8 mouse cellular contexts compared by ENCODE assay signal in the genomic region with DNA sequence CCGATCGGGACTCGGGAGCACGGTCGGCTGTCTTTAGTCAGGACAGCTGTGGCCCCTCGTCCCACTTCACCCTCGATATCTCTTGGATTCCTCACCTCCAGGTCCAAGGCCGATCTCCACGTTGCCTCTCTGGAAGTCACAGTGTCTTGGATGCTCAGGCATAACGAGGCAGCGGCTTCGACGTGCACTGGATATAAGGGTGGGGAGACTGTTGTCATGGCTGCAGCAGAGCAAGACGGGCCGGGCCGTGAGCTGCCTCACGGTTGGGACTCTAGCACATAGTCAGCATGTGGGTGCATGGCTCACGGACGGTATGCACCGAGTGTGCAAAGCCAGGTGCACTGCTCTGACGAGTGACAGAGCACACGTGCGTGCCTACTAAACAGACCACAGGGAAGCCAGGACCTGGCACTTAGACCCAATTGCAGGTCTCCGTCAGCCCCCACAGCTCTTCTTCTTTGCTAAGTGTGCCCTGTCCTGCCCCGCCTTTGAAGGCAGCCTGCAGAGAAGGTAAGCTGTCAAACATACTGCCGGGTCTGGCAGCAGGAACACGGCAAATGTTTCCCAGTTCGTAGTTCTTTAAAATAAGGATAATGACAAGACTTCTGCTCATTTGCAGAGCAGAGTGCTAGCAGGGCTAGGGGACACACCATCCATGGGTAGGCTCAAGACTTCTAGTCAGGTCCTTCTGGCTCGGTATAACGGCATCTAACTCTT. TPM values are rescaled to one million over a fixed set of nuclear protein-coding genes. Genes with fewer than 3 reads are reported as not detected.
DNase-seq lines count a peak whose midpoint lies in the region; ATAC-seq and TF ChIP-seq lines count a peak whose summit lies in the region.

No protein-coding gene starts in this region.

- H3K27ac ChIP-seq in forebrain, embryonic 15.5 days (replicated peaks): no peak overlapping the region
- H3K27ac ChIP-seq in liver, embryonic 15.5 days (replicated peaks): peak overlapping the region; percentile 97
- H3K27ac ChIP-seq in stomach, embryonic 14.5 days (ENCODE audit: low read length): no peak overlapping the region

- H3K4me1 ChIP-seq in G1E (ENCODE audit: insufficient read depth, low read depth, low read length): peaks cover 25% of the 10 kb centered on the region
- peaks cover 9% of the 10 kb centered on the region for H3K4me1 ChIP-seq in forebrain, embryonic 15.5 days
- peaks cover 51% of the 10 kb centered on the region for H3K4me1 ChIP-seq in liver, embryonic 15.5 days (replicated peaks)
- peaks cover 5% of the 10 kb centered on the region; the same call in 1 of the 2 replicates for H3K4me1 ChIP-seq in stomach, embryonic 14.5 days (ENCODE audit: control insufficient read depth, insufficient read depth, low read length)

- no peaks in the 10 kb centered on the region for H3K27me3 ChIP-seq in G1E (ENCODE audit: insufficient read depth, low read length)
- peaks cover 29% of the 10 kb centered on the region for H3K27me3 ChIP-seq in forebrain, embryonic 15.5 days
- H3K27me3 ChIP-seq in liver, embryonic 15.5 days: peaks cover 16% of the 10 kb centered on the region
- peaks cover 15% of the 10 kb centered on the region for H3K27me3 ChIP-seq in stomach, embryonic 14.5 days (ENCODE audit: control insufficient read depth, insufficient read depth, low read length)

- 0 out of 2 replicates have a peak overlapping the region, but pooled peaks have one; percentile 6 for H3K4me3 ChIP-seq in G1E (ENCODE audit: low read depth, low read length)
- H3K4me3 ChIP-seq in forebrain, embryonic 15.5 days: peak overlapping the region; percentile 20
- H3K4me3 ChIP-seq in liver, embryonic 15.5 days (replicated peaks): peak overlapping the region; percentile 66
- H3K4me3 ChIP-seq in stomach, embryonic 14.5 days (ENCODE audit: low read depth, low read length): peak overlapping the region; percentile 1; the same call in 1 of the 2 replicates

- H3K9ac ChIP-seq in forebrain, embryonic 15.5 days (replicated peaks): no peak overlapping the region
- H3K9ac ChIP-seq in liver, embryonic 15.5 days: peak overlapping the region; percentile 80
- no peak overlapping the region for H3K9ac ChIP-seq in stomach, embryonic 14.5 days (replicated peaks; ENCODE audit: low read depth, low read length)

- peaks cover 17% of the 10 kb centered on the region for H3K36me3 ChIP-seq in G1E (replicated peaks)
- H3K36me3 ChIP-seq in forebrain, embryonic 15.5 days: no peaks in the 10 kb centered on the region
- H3K36me3 ChIP-seq in liver, embryonic 15.5 days (replicated peaks): peaks cover 26% of the 10 kb centered on the region
- H3K36me3 ChIP-seq in stomach, embryonic 14.5 days (ENCODE audit: control insufficient read depth, insufficient read depth, low read length): no peaks in the 10 kb centered on the region

- 2% methylated on average over 30 of the region's 30 CpGs for WGBS in forebrain, embryonic 15.5 days
- WGBS in liver, embryonic 15.5 days (ENCODE audit: insufficient replicate concordance): under 1% methylated on average over 28 of the region's 30 CpGs
- WGBS in stomach, embryonic 14.5 days: 3% methylated on average over 30 of the region's 30 CpGs

- TF ChIP-seq CTCF in G1E (IDR thresholded peaks at IDR 0.05; ENCODE audit: low read depth, low read length): no peak

- peak overlapping the region; percentile 27 for H3K4me2 ChIP-seq in forebrain, embryonic 15.5 days (replicated peaks)
- peak overlapping the region; percentile 78 for H3K4me2 ChIP-seq in liver, embryonic 15.5 days
- H3K4me2 ChIP-seq in stomach, embryonic 14.5 days (replicated peaks; ENCODE audit: low read depth, low read length): peak overlapping the region; percentile 25; the same call in 1 of the 2 replicates

- ATAC-seq in G1E (ENCODE audit: extremely low read depth, insufficient number of reproducible peaks, low FRiP score, poor library complexity, severe bottlenecking): no peak
- ATAC-seq in forebrain, embryonic 15.5 days (replicated peaks): peak; percentile 82
- peak; percentile 52 for ATAC-seq in liver, embryonic 15.5 days (ENCODE audit: insufficient read depth)
- peak; percentile 18; the same call in 1 of the 2 replicates for ATAC-seq in stomach, embryonic 14.5 days (ENCODE audit: insufficient number of reproducible peaks, insufficient read depth, low FRiP score, low read depth)

- H3K9me3 ChIP-seq in G1E (replicated peaks): peaks cover 11% of the 10 kb centered on the region
- H3K9me3 ChIP-seq in forebrain, embryonic 15.5 days: no peaks in the 10 kb centered on the region
- no peaks in the 10 kb centered on the region for H3K9me3 ChIP-seq in liver, embryonic 15.5 days (replicated peaks)
- no peaks in the 10 kb centered on the region for H3K9me3 ChIP-seq in stomach, embryonic 14.5 days (ENCODE audit: control insufficient read depth, low read depth, low read length)

- DNase-seq in embryo, embryonic 10.5 days (ENCODE audit: low spot score): peak; percentile 40
- DNase-seq in embryo, embryonic 10 days (ENCODE audit: low spot score): no peak
- DNase-seq in G1E (ENCODE audit: low spot score): no peak
- DNase-seq in right cerebral cortex, postnatal 36 days (ENCODE audit: low spot score in 2 of 2): no peak
- no peak for DNase-seq in yolk sac, embryonic 10.5 days (ENCODE audit: low spot score)

RNA-seq across cellular contexts. Expression of a gene that starts 0.9 kb away (rescaled TPM):
- total RNA-seq in G1E (2014; fragmentation: Nextera tagmentation) (24.2 TPM in 1 of 2 replicates, not detected in the other), G1E (2017) (0.11 and 0.23 TPM in 2 replicates)
- polyA plus RNA-seq in G1E (2012): 0.07 and 0.12 TPM in 2 replicates
- 1.3 and 1.5 TPM in 2 replicates for polyA plus RNA-seq in forebrain, embryonic 15.5 days (2015; fragmentation: Nextera tagmentation; extraction: Ambion mirVana)
- 37.0 and 42.2 TPM in 2 replicates for polyA plus RNA-seq in liver, embryonic 15.5 days (2015; fragmentation: Nextera tagmentation; extraction: Ambion mirVana)
- polyA plus RNA-seq in stomach, embryonic 14.5 days (2014; fragmentation: Nextera tagmentation; extraction: Ambion mirVana): 0.28 TPM in 1 of 2 replicates, not detected in the other

RNA-seq across cellular contexts. Expression of a gene that starts 18.7 kb away (rescaled TPM):
- total RNA-seq in G1E (2014; fragmentation: Nextera tagmentation) (131 and 141 TPM in 2 replicates), G1E (2017) (73.7 and 86.3 TPM in 2 replicates)
- polyA plus RNA-seq in G1E (2012): 93.0 and 102 TPM in 2 replicates
- 61.0 and 61.6 TPM in 2 replicates for polyA plus RNA-seq in forebrain, embryonic 15.5 days (2015; fragmentation: Nextera tagmentation; extraction: Ambion mirVana)
- polyA plus RNA-seq in liver, embryonic 15.5 days (2015; fragmentation: Nextera tagmentation; extraction: Ambion mirVana): 44.5 and 47.2 TPM in 2 replicates
- 75.6 and 79.8 TPM in 2 replicates for polyA plus RNA-seq in stomach, embryonic 14.5 days (2014; fragmentation: Nextera tagmentation; extraction: Ambion mirVana)

RNA-seq across cellular contexts. Expression of a gene that starts 19.9 kb away (rescaled TPM):
- total RNA-seq in G1E (2014; fragmentation: Nextera tagmentation) (14.7 and 19.4 TPM in 2 replicates), G1E (2017) (8.9 and 9.6 TPM in 2 replicates)
- 11.3 and 13.4 TPM in 2 replicates for polyA plus RNA-seq in G1E (2012)
- 27.3 and 29.0 TPM in 2 replicates for polyA plus RNA-seq in forebrain, embryonic 15.5 days (2015; fragmentation: Nextera tagmentation; extraction: Ambion mirVana)
- 4.0 and 4.8 TPM in 2 replicates for polyA plus RNA-seq in liver, embryonic 15.5 days (2015; fragmentation: Nextera tagmentation; extraction: Ambion mirVana)
- polyA plus RNA-seq in stomach, embryonic 14.5 days (2014; fragmentation: Nextera tagmentation; extraction: Ambion mirVana): 21.2 and 22.8 TPM in 2 replicates

RNA-seq across cellular contexts. Expression of a gene that starts 38.9 kb away (rescaled TPM):
- not detected in 2 replicates for total RNA-seq in G1E (2014; fragmentation: Nextera tagmentation)
- total RNA-seq in G1E (2017): 0.05 TPM in 1 of 2 replicates, not detected in the other
- polyA plus RNA-seq in G1E (2012): not detected in 2 replicates
- polyA plus RNA-seq in forebrain, embryonic 15.5 days (2015; fragmentation: Nextera tagmentation; extraction: Ambion mirVana): 1.7 and 2.0 TPM in 2 replicates
- polyA plus RNA-seq in liver, embryonic 15.5 days (2015; fragmentation: Nextera tagmentation; extraction: Ambion mirVana): 0.20 and 0.32 TPM in 2 replicates
- polyA plus RNA-seq in stomach, embryonic 14.5 days (2014; fragmentation: Nextera tagmentation; extraction: Ambion mirVana): 0.55 and 1.3 TPM in 2 replicates

RNA-seq across cellular contexts. Expression of a gene that starts 51.4 kb away (rescaled TPM):
- total RNA-seq in G1E (2014; fragmentation: Nextera tagmentation) (not detected in 2 replicates), G1E (2017) (0.11 TPM in 1 of 2 replicates, not detected in the other)
- not detected in 2 replicates for polyA plus RNA-seq in G1E (2012)
- 4.2 and 4.3 TPM in 2 replicates for polyA plus RNA-seq in forebrain, embryonic 15.5 days (2015; fragmentation: Nextera tagmentation; extraction: Ambion mirVana)
- polyA plus RNA-seq in liver, embryonic 15.5 days (2015; fragmentation: Nextera tagmentation; extraction: Ambion mirVana): 1.1 and 1.3 TPM in 2 replicates
- polyA plus RNA-seq in stomach, embryonic 14.5 days (2014; fragmentation: Nextera tagmentation; extraction: Ambion mirVana): 0.41 and 0.82 TPM in 2 replicates

Comparison
In these comparisons a context has a peak if more than half of its experiments do, and no peak if none do; other contexts are left out.
1. H3K4me3 ChIP-seq: peak in every context shown above with its lines; median percentile 66 in liver, embryonic 15.5 days; 20 in forebrain, embryonic 15.5 days; 6 in G1E; 1 in stomach, embryonic 14.5 days.
2. H3K4me2 ChIP-seq: peak in every context shown above with its lines; median percentile 78 in liver, embryonic 15.5 days; 27 in forebrain, embryonic 15.5 days; 25 in stomach, embryonic 14.5 days.
3. RNA of a gene that starts 0.9 kb away (polyA plus RNA-seq): 37.0 to 42.2 TPM in liver, embryonic 15.5 days; 1.3 to 1.5 TPM in forebrain, embryonic 15.5 days, 0.07 to 0.12 TPM in G1E and 0.28 TPM in stomach, embryonic 14.5 days; every median in the first group is over 10 times any median in the second.